Mouse (Mus musculus): Measurements from ENCODE around the gene Rbm19. TPM values are rescaled to one million over a fixed set of nuclear protein-coding genes. Genes with fewer than 3 reads are reported as not detected.

Gene Rbm19
- polyA plus RNA-seq, 1 experiment = 54.4 TPM

DNA sequence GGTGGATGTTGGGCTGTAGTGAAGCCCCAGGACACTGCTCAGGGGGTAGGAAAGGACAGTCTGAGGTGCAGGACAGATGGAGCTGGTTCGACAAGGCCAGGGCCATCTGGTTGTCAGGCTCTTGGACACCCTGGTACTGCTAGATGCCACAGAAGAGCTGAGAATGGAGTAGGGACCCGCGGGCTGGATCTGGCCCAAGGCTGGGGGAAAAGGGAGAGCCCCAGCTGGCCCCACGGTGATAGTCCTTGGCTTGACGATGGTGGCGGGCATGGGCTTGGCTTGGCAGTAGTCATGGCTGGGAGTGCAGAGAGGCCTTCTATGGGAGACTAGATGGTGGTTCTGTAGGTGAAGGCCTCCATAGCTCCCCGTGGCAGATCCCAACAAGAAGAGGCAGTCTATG is 12.8 kb downstream of the Rbm19 start:
- TF ChIP-seq USF1 (IDR thresholded peaks at IDR 0.05; ENCODE audit: low read depth) (no peak), CTCF (IDR thresholded peaks at IDR 0.05; ENCODE audit: control insufficient read depth, insufficient read depth, insufficient read length) (no peak), CEBPB (IDR thresholded peaks at IDR 0.05; ENCODE audit: low read depth) (no peak), MYOD1 (IDR thresholded peaks at IDR 0.05; ENCODE audit: control insufficient read depth, insufficient read length, low read depth) (no peak), FOSL1 (IDR thresholded peaks at IDR 0.05; ENCODE audit: insufficient read depth, low read length, poor library complexity, severe bottlenecking) (no peak), MYOG (IDR thresholded peaks at IDR 0.05; ENCODE audit: control insufficient read depth, extremely low read depth, insufficient read length) (no peak), MAX (IDR thresholded peaks at IDR 0.05) (no peak)

DNA sequence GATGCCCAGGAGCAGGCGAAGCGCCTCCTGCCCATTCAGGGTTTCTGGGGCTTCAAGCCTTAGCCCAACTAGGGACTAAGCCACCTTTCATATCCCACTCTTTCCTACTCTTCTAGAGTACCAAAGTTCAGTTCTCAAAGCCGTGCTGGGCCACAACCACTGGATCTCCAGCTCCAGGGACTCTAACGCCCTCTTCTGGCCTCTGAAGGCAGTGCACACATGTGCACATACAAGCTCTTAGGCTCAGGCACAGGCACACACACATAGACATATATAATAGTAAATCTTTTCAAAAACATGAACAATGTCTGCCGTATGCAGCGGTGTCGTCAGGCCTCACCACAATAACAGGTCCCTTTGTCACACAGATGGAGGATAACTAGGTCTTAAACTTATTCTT is 13.5 kb downstream of the Rbm19 start:
- Histone ChIP-seq H3K4me3 (ENCODE audit: insufficient read depth, poor library complexity, severe bottlenecking) (no peak overlapping the region), H3K79me2 (ENCODE audit: control insufficient read depth, insufficient read depth) (no peaks in the 10 kb centered on the region), H3K79me3 (ENCODE audit: low read depth) (no peaks in the 10 kb centered on the region), H3ac (ENCODE audit: control insufficient read depth, insufficient read length, low read depth) (no peak overlapping the region), H3K36me3 (ENCODE audit: control insufficient read depth, insufficient read depth) (peaks cover 62% of the 10 kb centered on the region), H3K27me3 (ENCODE audit: control insufficient read depth, insufficient read depth, insufficient read length) (no peaks in the 10 kb centered on the region)
- no peak for TF ChIP-seq CEBPB (IDR thresholded peaks at IDR 0.05; ENCODE audit: low read depth)

More for the DNA sequence above, 12.8 kb downstream of the Rbm19 start:
- no peak overlapping the region for H3K4me3 ChIP-seq (ENCODE audit: insufficient read depth, poor library complexity, severe bottlenecking)
- no peaks in the 10 kb centered on the region for H3K79me3 ChIP-seq (ENCODE audit: low read depth)
- H3K36me3 ChIP-seq (ENCODE audit: control insufficient read depth, insufficient read depth) = peaks cover 58% of the 10 kb centered on the region
- H3K27me3 ChIP-seq (ENCODE audit: control insufficient read depth, insufficient read depth, insufficient read length) = no peaks in the 10 kb centered on the region
- no peak overlapping the region for H3ac ChIP-seq (ENCODE audit: control insufficient read depth, insufficient read length, low read depth)
- H3K79me2 ChIP-seq (ENCODE audit: control insufficient read depth, insufficient read depth) = no peaks in the 10 kb centered on the region

- Histone ChIP-seq H3K27me3 (ENCODE audit: control insufficient read depth, insufficient read depth, insufficient read length) (no peaks in the 10 kb centered on the region), H3K79me2 (ENCODE audit: control insufficient read depth, insufficient read depth) (peaks cover 3% of the 10 kb centered on the region), H3K36me3 (ENCODE audit: control insufficient read depth, insufficient read depth) (peaks cover 64% of the 10 kb centered on the region), H3K79me3 (ENCODE audit: low read depth) (no peaks in the 10 kb centered on the region), H3ac (ENCODE audit: control insufficient read depth, insufficient read length, low read depth) (no peak overlapping the region), H3K4me3 (ENCODE audit: insufficient read depth, poor library complexity, severe bottlenecking) (no peak overlapping the region)
- TF ChIP-seq MAX (IDR thresholded peaks at IDR 0.05) = no peak
- TF ChIP-seq FOSL1 (IDR thresholded peaks at IDR 0.05; ENCODE audit: insufficient read depth, low read length, poor library complexity, severe bottlenecking) = no peak
Observed at GRCm38 (mm10) chr5:120130163-120130562, 13.9 kb downstream of the Rbm19 start.

DNA sequence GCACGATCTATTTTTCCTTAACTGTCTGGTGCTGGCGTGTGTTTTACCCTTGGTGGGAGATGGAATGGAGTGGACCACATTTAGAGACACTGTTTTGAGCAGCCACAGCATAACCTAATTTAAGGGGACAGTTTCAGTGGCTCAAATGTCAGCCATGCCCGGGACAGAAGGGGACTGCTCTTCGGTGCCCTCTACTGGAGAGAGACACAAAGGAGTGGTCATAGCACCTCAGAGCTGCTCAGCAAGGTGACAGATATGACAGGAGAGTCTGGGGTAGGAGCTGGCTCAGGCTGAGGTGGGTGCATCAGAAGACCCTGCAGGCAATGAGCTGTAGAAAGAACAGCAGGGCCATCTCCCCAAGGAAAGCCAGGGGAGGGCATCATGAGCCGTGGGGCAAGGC is 15.3 kb downstream of the Rbm19 start:
- H3ac ChIP-seq (ENCODE audit: control insufficient read depth, insufficient read length, low read depth) = no peak overlapping the region
- peaks cover 4% of the 10 kb centered on the region for H3K79me2 ChIP-seq (ENCODE audit: control insufficient read depth, insufficient read depth)
- H3K79me3 ChIP-seq (ENCODE audit: low read depth) = no peaks in the 10 kb centered on the region
- peak; percentile 22 for TF ChIP-seq CTCF (IDR thresholded peaks at IDR 0.05; ENCODE audit: control insufficient read depth, insufficient read depth, insufficient read length)
- TF ChIP-seq FOSL1 (IDR thresholded peaks at IDR 0.05; ENCODE audit: insufficient read depth, low read length, poor library complexity, severe bottlenecking) = no peak
- H3K27me3 ChIP-seq (ENCODE audit: control insufficient read depth, insufficient read depth, insufficient read length) = no peaks in the 10 kb centered on the region
- peaks cover 63% of the 10 kb centered on the region for H3K36me3 ChIP-seq (ENCODE audit: control insufficient read depth, insufficient read depth)
- H3K4me3 ChIP-seq (ENCODE audit: insufficient read depth, poor library complexity, severe bottlenecking) = no peak overlapping the region

DNA sequence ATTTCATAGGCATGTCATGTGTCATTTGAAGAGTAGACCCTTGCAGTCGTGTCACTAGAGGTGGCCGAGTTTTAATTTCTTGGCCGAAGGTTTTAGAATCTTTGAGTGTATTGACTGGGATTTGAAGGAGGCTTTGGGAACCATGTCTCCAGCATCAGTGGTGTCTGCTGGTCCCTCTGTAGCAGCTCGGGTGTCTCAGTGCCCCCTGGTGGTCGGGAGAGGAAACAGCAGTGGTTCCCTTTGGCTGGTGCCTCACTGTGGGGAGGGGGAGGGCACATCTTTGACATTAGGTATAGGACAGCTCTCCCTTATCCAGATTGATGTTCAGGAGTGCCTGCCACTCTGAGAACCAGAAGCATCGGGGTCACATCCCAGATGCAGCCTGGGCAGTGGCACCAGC is 17.7 kb downstream of the Rbm19 start:
- no peak for TF ChIP-seq MAX (IDR thresholded peaks at IDR 0.05)
- no peak for TF ChIP-seq MYOD1 (IDR thresholded peaks at IDR 0.05; ENCODE audit: control insufficient read depth, insufficient read length, low read depth)
- peak; percentile 69 for TF ChIP-seq CTCF (IDR thresholded peaks at IDR 0.05; ENCODE audit: control insufficient read depth, insufficient read depth, insufficient read length)
- Histone ChIP-seq H3K79me3 (ENCODE audit: low read depth) (no peaks in the 10 kb centered on the region), H3K79me2 (ENCODE audit: control insufficient read depth, insufficient read depth) (peaks cover 4% of the 10 kb centered on the region), H3ac (ENCODE audit: control insufficient read depth, insufficient read length, low read depth) (no peak overlapping the region), H3K36me3 (ENCODE audit: control insufficient read depth, insufficient read depth) (peaks cover 47% of the 10 kb centered on the region), H3K4me3 (ENCODE audit: insufficient read depth, poor library complexity, severe bottlenecking) (no peak overlapping the region), H3K27me3 (ENCODE audit: control insufficient read depth, insufficient read depth, insufficient read length) (no peaks in the 10 kb centered on the region)

GRCm38 (mm10) chr5:120135337-120135736 is 19.1 kb downstream of the Rbm19 start:
- H3ac ChIP-seq (ENCODE audit: control insufficient read depth, insufficient read length, low read depth) = no peak overlapping the region
- peaks cover 4% of the 10 kb centered on the region for H3K79me2 ChIP-seq (ENCODE audit: control insufficient read depth, insufficient read depth)
- no peaks in the 10 kb centered on the region for H3K27me3 ChIP-seq (ENCODE audit: control insufficient read depth, insufficient read depth, insufficient read length)
- TF ChIP-seq MAX (IDR thresholded peaks at IDR 0.05) = no peak
- no peak for TF ChIP-seq CEBPB (IDR thresholded peaks at IDR 0.05; ENCODE audit: low read depth)
- no peak for TF ChIP-seq USF1 (IDR thresholded peaks at IDR 0.05; ENCODE audit: low read depth)
- no peak for TF ChIP-seq FOSL1 (IDR thresholded peaks at IDR 0.05; ENCODE audit: insufficient read depth, low read length, poor library complexity, severe bottlenecking)
- no peak for TF ChIP-seq MYOG (IDR thresholded peaks at IDR 0.05; ENCODE audit: control insufficient read depth, extremely low read depth, insufficient read length)
- TF ChIP-seq CTCF (IDR thresholded peaks at IDR 0.05; ENCODE audit: control insufficient read depth, insufficient read depth, insufficient read length) = no peak
- TF ChIP-seq MYOD1 (IDR thresholded peaks at IDR 0.05; ENCODE audit: control insufficient read depth, insufficient read length, low read depth) = no peak
- H3K79me3 ChIP-seq (ENCODE audit: low read depth) = no peaks in the 10 kb centered on the region
- H3K36me3 ChIP-seq (ENCODE audit: control insufficient read depth, insufficient read depth) = peaks cover 41% of the 10 kb centered on the region
- no peak overlapping the region for H3K4me3 ChIP-seq (ENCODE audit: insufficient read depth, poor library complexity, severe bottlenecking)

- peaks cover 41% of the 10 kb centered on the region for H3K36me3 ChIP-seq (ENCODE audit: control insufficient read depth, insufficient read depth)
- TF ChIP-seq FOSL1 (IDR thresholded peaks at IDR 0.05; ENCODE audit: insufficient read depth, low read length, poor library complexity, severe bottlenecking) = no peak
- TF ChIP-seq CEBPB (IDR thresholded peaks at IDR 0.05; ENCODE audit: low read depth) = no peak
- TF ChIP-seq MAX (IDR thresholded peaks at IDR 0.05) = no peak
- no peak for TF ChIP-seq CTCF (IDR thresholded peaks at IDR 0.05; ENCODE audit: control insufficient read depth, insufficient read depth, insufficient read length)
- no peak for TF ChIP-seq MYOD1 (IDR thresholded peaks at IDR 0.05; ENCODE audit: control insufficient read depth, insufficient read length, low read depth)
- no peak for TF ChIP-seq MYOG (IDR thresholded peaks at IDR 0.05; ENCODE audit: control insufficient read depth, extremely low read depth, insufficient read length)
- no peak for TF ChIP-seq USF1 (IDR thresholded peaks at IDR 0.05; ENCODE audit: low read depth)
- H3ac ChIP-seq (ENCODE audit: control insufficient read depth, insufficient read length, low read depth) = no peak overlapping the region
Observed at GRCm38 (mm10) chr5:120135823-120136222, 19.6 kb downstream of the Rbm19 start.

More at GRCm38 (mm10) chr5:120135823-120136222, 19.6 kb downstream of the Rbm19 start:
- Histone ChIP-seq H3K4me3 (ENCODE audit: insufficient read depth, poor library complexity, severe bottlenecking) (no peak overlapping the region), H3K27me3 (ENCODE audit: control insufficient read depth, insufficient read depth, insufficient read length) (no peaks in the 10 kb centered on the region), H3K79me3 (ENCODE audit: low read depth) (no peaks in the 10 kb centered on the region), H3K79me2 (ENCODE audit: control insufficient read depth, insufficient read depth) (peaks cover 4% of the 10 kb centered on the region)
